Mouse (Mus musculus) intestine, postnatal 0 days (tissue): ENCODE results near the gene Kcnk15. TPM values are rescaled to one million over a fixed set of nuclear protein-coding genes. Genes with fewer than 3 reads are reported as not detected.

Source experiments
- ATAC-seq: fragments of 200-750 bp; cut with Nextera tagmentation; 2 replicates; pipeline ENCODE4 v1.8.0; 2017; ENCODE audit warnings: mild to moderate bottlenecking, moderate TSS enrichment, moderate library complexity
- H3K27ac ChIP-seq: fragments of 300-500 bp; sonication (generic); 2 replicates; pipeline ENCODE4 v1.5.1; 2014; ENCODE audit warnings: mild to moderate bottlenecking, low read depth, low read length, moderate library complexity
- H3K27me3 ChIP-seq: fragments of 300-500 bp; sonication (generic); replicated peaks from 2 replicates; pipeline ENCODE4 v1.6.1; 2014; ENCODE audit warnings: low read length, mixed read lengths; ENCODE audit not compliant: control insufficient read depth, insufficient read depth
- H3K36me3 ChIP-seq: fragments of 300-500 bp; sonication (generic); 2 replicates; pipeline ENCODE4 v1.6.1; 2014; ENCODE audit warnings: mild to moderate bottlenecking, moderate library complexity; ENCODE audit not compliant: control insufficient read depth, insufficient read depth
- H3K4me1 ChIP-seq: fragments of 300-500 bp; sonication (generic); replicated peaks from 2 replicates; pipeline ENCODE4 v1.6.1; 2014; ENCODE audit warnings: antibody characterized with exemption, low read length, mixed read lengths; ENCODE audit not compliant: control insufficient read depth, insufficient read depth
- H3K4me2 ChIP-seq: fragments of 300-500 bp; sonication (generic); replicated peaks from 2 replicates; pipeline ENCODE4 v1.6.1; 2014; ENCODE audit warnings: low read depth, mild to moderate bottlenecking, moderate library complexity
- H3K4me3 ChIP-seq: fragments of 300-500 bp; sonication (generic); 2 replicates; pipeline ENCODE4 v1.5.1; 2014; ENCODE audit warnings: low read depth, low read length
- H3K9ac ChIP-seq: fragments of 300-500 bp; sonication (generic); 2 replicates; pipeline ENCODE4 v1.6.1; 2014; ENCODE audit warnings: mild to moderate bottlenecking, low read depth, low read length
- H3K9me3 ChIP-seq: fragments of 300-500 bp; sonication (generic); 2 replicates; pipeline ENCODE4 v1.6.1; 2016; ENCODE audit warnings: mixed run types; ENCODE audit not compliant: control insufficient read depth
- CTCF ChIP-seq: sonication (generic); IDR thresholded peaks from 2 replicates; pipeline ENCODE4 v1.5.1; 2016; ENCODE audit warnings: low read depth, mild to moderate bottlenecking, control low read depth, antibody characterized with exemption, moderate library complexity
- WGBS: fragments of 180-500 bp; shearing (Covaris S2); extraction: QIAGEN DNeasy Blood & Tissue Kit; methylation state at CpG from one replicate; pipeline ENCODE4 v1.1.7; 2014; 5-methylcytosine and 5-hydroxymethylcytosine counted together
- polyA plus RNA-seq: library from polyadenylated mRNA; unstranded; fragments of >200 nt; fragmentation: Nextera tagmentation; extraction: Ambion mirVana; gene quantifications from 2 replicates; pipeline ENCODE4 v1.2.1, GENCODE M21; 2015

The Kcnk15 gene
- polyA plus RNA-seq, 1 experiment from 2014 or later = not detected

DNA sequence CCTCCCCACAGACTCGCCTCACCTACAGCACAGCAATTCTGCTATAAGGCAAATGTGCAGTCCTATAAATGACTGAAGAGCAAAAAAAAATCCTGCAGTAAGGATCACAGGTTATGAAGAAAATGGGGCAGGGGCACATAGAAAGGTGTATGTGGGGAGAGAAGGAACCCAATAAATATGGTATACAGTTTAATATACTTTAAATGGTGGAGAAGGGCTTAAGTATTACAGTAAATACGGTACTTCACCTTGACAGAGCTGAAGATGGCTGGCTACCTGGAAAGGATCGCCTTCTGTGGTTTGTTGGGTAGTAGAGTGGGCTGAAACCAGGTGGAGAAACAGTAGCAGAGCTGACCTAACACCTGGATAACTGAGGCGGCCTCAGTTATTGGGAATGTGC lies 17.8 kb downstream of the Kcnk15 start:
- H3K9me3 ChIP-seq = no peaks in the 10 kb centered on the region
- H3K4me2 ChIP-seq = no peak overlapping the region
- H3K4me3 ChIP-seq = no peak overlapping the region
- no peaks in the 10 kb centered on the region for H3K27me3 ChIP-seq
- H3K27ac ChIP-seq = no peak overlapping the region
- H3K36me3 ChIP-seq = no peaks in the 10 kb centered on the region
- no peak overlapping the region for H3K9ac ChIP-seq
- ATAC-seq = no peak
- TF ChIP-seq CTCF = no peak
- WGBS = 94% methylated on average over 4 of the region's 4 CpGs
- H3K4me1 ChIP-seq = no peaks in the 10 kb centered on the region

DNA sequence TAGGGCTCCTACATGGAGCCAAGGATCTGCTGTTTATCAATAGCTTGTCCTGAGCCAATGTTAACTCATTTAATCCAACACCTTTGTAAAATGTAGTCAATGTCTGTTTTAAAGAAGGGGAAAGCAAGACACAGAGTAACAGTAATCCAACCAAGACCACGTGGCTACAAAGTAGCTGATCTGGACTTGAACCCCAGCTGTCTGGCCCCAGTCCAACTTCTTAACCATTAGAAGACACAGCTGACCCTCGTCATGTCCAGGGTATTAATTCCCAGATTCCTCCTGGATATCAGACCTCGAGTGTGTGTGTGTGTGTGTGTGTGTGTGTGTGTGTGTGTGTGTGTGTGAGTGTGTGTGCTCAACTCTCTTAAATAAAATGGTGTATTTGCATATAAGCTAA lies 18.5 kb downstream of the Kcnk15 start:
- no peak overlapping the region for H3K4me2 ChIP-seq
- H3K27me3 ChIP-seq = no peaks in the 10 kb centered on the region
- TF ChIP-seq CTCF = no peak
- H3K9ac ChIP-seq = no peak overlapping the region
- H3K4me1 ChIP-seq = no peaks in the 10 kb centered on the region
- H3K4me3 ChIP-seq = no peak overlapping the region
- WGBS = 45% methylated on average over 3 of the region's 3 CpGs
- H3K36me3 ChIP-seq = no peaks in the 10 kb centered on the region
- H3K27ac ChIP-seq = no peak overlapping the region
- no peaks in the 10 kb centered on the region for H3K9me3 ChIP-seq
- ATAC-seq = no peak

DNA sequence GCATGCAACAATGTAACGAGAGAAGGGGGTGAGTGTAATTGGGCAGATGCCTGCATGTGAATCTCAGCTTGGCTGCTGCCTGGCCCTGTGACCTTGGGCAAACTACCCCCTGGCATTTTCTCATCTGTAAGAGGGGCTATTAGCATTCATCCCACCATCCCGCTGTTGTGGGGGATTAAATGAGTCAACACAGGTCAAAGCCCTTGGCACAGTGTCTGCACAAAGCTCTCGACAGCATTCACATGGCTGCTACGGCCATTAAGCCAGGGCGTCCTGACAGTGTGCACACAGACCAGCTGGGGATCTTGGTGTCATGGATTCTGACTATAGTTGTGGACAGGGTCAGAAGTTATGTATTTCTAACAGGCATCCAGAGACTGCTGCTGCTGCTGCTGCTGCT lies 21.4 kb downstream of the Kcnk15 start:
- H3K36me3 ChIP-seq = no peaks in the 10 kb centered on the region
- H3K27ac ChIP-seq = no peak overlapping the region
- no peaks in the 10 kb centered on the region for H3K9me3 ChIP-seq
- H3K27me3 ChIP-seq = no peaks in the 10 kb centered on the region
- H3K4me1 ChIP-seq = no peaks in the 10 kb centered on the region
- WGBS = 45% methylated on average over 5 of the region's 5 CpGs
- H3K4me3 ChIP-seq = no peak overlapping the region
- no peak for TF ChIP-seq CTCF
- no peak overlapping the region for H3K4me2 ChIP-seq
- ATAC-seq = no peak
- H3K9ac ChIP-seq = no peak overlapping the region

DNA sequence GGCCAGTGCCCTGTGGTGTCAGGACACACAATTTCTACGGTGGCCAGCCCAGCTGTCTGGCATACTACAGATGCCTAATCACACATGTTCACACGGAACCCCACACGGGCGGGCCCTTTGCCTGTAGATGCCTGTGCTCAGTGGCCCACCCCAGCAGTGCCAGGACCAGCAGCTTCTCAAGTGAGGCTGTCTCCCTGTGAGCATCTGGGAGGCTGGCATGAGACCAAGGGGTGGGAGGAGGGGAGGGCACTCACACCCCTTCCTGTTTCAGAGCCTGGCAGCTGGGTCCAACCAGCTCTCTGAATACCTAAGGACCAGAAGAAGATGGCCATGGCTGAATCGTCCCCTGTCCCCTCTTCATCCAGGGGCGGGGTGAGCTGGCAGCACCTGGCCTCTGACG lies 22.0 kb downstream of the Kcnk15 start:
- Histone ChIP-seq H3K4me1 (no peaks in the 10 kb centered on the region), H3K4me3 (no peak overlapping the region), H3K9me3 (no peaks in the 10 kb centered on the region), H3K27ac (no peak overlapping the region), H3K4me2 (no peak overlapping the region), H3K27me3 (no peaks in the 10 kb centered on the region), H3K9ac (no peak overlapping the region), H3K36me3 (no peaks in the 10 kb centered on the region)
- TF ChIP-seq CTCF = no peak
- WGBS = 72% methylated on average over 7 of the region's 7 CpGs
- ATAC-seq = no peak

DNA sequence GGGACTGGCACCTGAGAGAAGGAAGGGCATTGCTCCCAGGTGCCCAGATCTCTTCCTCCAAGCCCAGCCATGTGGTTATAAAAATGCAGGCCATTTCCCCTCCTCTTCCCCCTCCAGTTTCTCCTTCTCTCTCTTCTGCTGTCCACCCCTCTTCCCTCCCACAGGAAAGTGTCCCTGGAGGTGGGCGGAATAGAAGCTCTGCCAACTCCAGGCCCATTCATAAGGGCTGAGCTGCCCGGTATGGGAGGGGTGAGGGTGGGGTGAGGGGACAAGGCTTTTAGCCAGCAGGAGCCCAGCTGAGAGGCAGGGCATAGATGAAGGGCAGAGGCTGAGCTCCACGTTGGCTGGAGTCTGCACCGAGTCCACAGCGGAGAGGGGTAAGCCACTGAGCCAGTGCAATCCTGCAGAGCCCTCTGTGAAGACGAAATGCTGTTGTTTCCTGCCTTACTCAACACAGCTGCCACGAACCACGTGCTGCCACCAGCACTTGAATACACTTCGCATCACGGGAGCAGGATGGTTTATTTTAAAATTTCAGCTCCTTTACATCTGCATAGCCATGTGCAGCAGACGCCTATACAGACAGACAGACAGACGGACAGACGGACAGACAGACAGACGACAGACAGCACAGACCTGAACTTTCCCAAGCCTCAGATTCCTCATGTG lies 23.5 kb downstream of the Kcnk15 start:
- 69% methylated on average over 14 of the region's 14 CpGs for WGBS
- Histone ChIP-seq H3K36me3 (no peaks in the 10 kb centered on the region), H3K9me3 (no peaks in the 10 kb centered on the region), H3K4me1 (no peaks in the 10 kb centered on the region), H3K4me2 (no peak overlapping the region), H3K27me3 (no peaks in the 10 kb centered on the region), H3K9ac (no peak overlapping the region), H3K27ac (no peak overlapping the region), H3K4me3 (no peak overlapping the region)
- TF ChIP-seq CTCF = no peak
- ATAC-seq = no peak

DNA sequence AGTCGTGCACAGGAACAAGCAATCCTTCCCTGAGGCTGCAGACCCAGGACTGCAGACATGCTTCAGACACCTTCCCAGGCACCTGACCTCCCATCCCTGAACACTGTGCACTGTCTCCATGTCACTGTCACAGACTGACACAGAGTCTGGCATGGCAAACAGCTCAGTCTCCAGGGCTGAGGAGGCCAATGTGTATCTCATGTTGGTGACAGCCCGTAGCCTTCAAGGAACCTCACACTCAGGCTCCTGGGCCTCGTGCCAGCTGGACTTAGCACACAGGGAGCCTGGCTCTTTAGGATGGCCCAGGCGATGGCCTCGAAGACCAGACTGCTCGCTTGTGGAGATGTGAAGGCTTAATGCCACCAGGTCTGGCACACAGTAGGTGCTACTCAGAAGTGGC lies 27.4 kb downstream of the Kcnk15 start:
- Histone ChIP-seq H3K9ac (no peak overlapping the region), H3K27me3 (no peaks in the 10 kb centered on the region), H3K9me3 (no peaks in the 10 kb centered on the region), H3K4me1 (no peaks in the 10 kb centered on the region), H3K36me3 (no peaks in the 10 kb centered on the region), H3K4me3 (no peak overlapping the region), H3K27ac (no peak overlapping the region), H3K4me2 (no peak overlapping the region)
- no peak for TF ChIP-seq CTCF
- WGBS = 77% methylated on average over 6 of the region's 6 CpGs
- ATAC-seq = no peak
